Mouse (Mus musculus) embryonic facial prominence, embryonic 15.5 days (tissue): ENCODE results near the gene Sp8. TPM values are rescaled to one million over a fixed set of nuclear protein-coding genes. Genes with fewer than 3 reads are reported as not detected.

ENCODE experiments used
- polyA plus RNA-seq: library from polyadenylated mRNA; unstranded; fragments of >200 nt; fragmentation: Nextera tagmentation; extraction: Ambion mirVana; gene quantifications from 2 replicates; pipeline ENCODE4 v1.2.1, GENCODE M21; 2015

The Sp8 gene
- polyA plus RNA-seq, 1 experiment from 2014 or later, result 4.8 TPM

Other genes with a start within 250 kb of the Sp8 start
- 0.04 TPM in 1 of 2 replicates, not detected in the other for gene Abcb5, start 120.1 kb downstream of the Sp8 start, polyA plus RNA-seq